Mouse (Mus musculus): ENCODE results near the gene Ftl1. TPM values are rescaled to one million over a fixed set of nuclear protein-coding genes. Genes with fewer than 3 reads are reported as not detected.
A peak's percentile ranks its signal among the peaks of the same experiment; 100 is the strongest.

Gene Ftl1
- polyA plus RNA-seq, 1 experiment = 2,413 TPM

DNA sequence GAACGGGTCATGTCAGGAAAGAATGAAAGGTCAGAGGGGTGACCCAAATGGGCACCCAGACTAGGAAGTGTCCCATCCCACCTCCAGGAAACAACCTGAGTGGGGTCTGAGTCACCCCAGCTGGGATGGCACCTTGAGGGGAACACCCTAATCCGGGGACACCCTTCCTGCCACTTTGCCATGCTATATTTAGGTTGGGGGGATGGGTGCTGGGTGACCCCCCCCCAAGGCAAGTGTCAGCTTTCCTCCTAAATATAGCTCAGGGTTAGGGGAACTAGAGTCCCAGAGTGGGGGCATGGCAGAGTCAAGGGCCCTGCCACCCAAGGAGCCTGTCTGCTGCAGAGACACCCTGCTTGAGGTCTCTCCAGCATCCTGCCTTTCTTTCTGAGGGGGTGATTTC, 47.3 kb downstream of the Ftl1 start:
- Histone ChIP-seq H3K4me2 (ENCODE audit: low read depth) (no peak overlapping the region), H3K4me3 (no peak overlapping the region), H3K27me3 (ENCODE audit: control insufficient read depth, insufficient read depth, insufficient read length) (peaks cover 25% of the 10 kb centered on the region), H3K79me2 (ENCODE audit: control insufficient read depth, insufficient read depth) (no peaks in the 10 kb centered on the region), H3K36me3 (ENCODE audit: control insufficient read depth, insufficient read depth) (no peaks in the 10 kb centered on the region), H3ac (ENCODE audit: control insufficient read depth, insufficient read length) (no peak overlapping the region)
- TF ChIP-seq POLR2AphosphoS2 (IDR thresholded peaks at IDR 0.05; ENCODE audit: insufficient read length, low read depth) = no peak
- no peak for TF ChIP-seq USF1 (IDR thresholded peaks at IDR 0.05; ENCODE audit: low read depth)
- no peak for TF ChIP-seq CEBPB (IDR thresholded peaks at IDR 0.05; ENCODE audit: insufficient read depth, poor library complexity, severe bottlenecking)
- TF ChIP-seq SRF (IDR thresholded peaks at IDR 0.05; ENCODE audit: control insufficient read depth, insufficient read length, low read depth) = no peak
- TF ChIP-seq MAX (IDR thresholded peaks at IDR 0.05; ENCODE audit: low read depth) = no peak

DNA sequence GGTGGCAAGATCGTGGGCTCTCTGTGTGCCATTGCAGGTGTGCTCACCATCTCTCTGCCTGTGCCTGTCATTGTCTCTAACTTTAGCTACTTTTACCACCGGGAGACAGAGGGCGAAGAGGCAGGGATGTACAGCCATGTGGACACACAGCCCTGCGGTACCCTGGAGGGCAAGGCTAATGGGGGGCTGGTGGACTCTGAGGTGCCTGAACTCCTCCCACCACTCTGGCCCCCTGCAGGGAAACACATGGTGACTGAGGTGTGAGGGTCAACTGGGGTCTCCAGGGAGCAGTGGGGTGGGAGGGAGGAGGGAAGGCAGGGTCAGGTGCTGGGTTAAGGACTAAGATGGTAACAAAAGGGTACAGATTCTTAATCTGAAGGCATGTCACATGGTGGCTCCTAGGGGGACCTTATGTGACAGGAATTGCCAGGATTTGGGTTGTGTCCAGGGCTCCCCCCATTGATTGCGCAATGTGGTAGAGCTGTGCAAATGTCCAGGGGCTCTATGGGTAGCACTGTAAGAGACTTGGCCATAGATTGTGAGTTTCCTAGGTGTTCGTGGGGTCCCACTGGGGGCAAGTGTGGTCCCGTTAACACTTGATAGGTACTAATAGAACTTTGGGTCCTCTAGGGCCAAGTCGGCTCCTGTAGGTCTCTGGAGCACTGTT, 50.1 kb downstream of the Ftl1 start:
- no peaks in the 10 kb centered on the region for H3K79me2 ChIP-seq (ENCODE audit: control insufficient read depth, insufficient read depth)
- peaks cover 26% of the 10 kb centered on the region for H3K27me3 ChIP-seq (ENCODE audit: control insufficient read depth, insufficient read depth, insufficient read length)
- no peak overlapping the region for H3K4me2 ChIP-seq (ENCODE audit: low read depth)
- peak; percentile 77 for TF ChIP-seq CEBPB (IDR thresholded peaks at IDR 0.05; ENCODE audit: insufficient read depth, poor library complexity, severe bottlenecking)
- TF ChIP-seq REST (IDR thresholded peaks at IDR 0.05; ENCODE audit: insufficient read depth, insufficient read length) = no peak
- H3K4me3 ChIP-seq = no peak overlapping the region
- no peak overlapping the region for H3ac ChIP-seq (ENCODE audit: control insufficient read depth, insufficient read length)
- no peaks in the 10 kb centered on the region for H3K36me3 ChIP-seq (ENCODE audit: control insufficient read depth, insufficient read depth)

DNA sequence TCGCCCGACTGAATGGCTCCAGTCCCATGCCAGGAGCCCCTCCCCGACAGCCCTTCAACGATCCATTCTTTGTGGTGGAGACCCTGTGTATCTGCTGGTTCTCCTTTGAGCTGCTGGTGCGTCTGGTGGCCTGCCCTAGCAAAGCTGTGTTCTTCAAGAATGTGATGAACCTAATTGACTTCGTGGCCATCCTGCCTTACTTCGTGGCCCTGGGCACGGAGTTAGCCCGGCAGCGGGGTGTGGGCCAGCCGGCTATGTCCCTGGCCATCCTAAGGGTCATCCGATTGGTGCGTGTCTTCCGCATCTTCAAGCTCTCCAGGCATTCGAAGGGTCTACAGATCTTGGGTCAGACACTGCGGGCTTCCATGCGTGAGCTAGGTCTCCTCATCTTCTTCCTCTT, 50.7 kb downstream of the Ftl1 start:
- Histone ChIP-seq H3K4me2 (ENCODE audit: low read depth) (no peak overlapping the region), H3K79me2 (ENCODE audit: control insufficient read depth, insufficient read depth) (no peaks in the 10 kb centered on the region), H3K36me3 (ENCODE audit: control insufficient read depth, insufficient read depth) (no peaks in the 10 kb centered on the region), H3K27me3 (ENCODE audit: control insufficient read depth, insufficient read depth, insufficient read length) (peaks cover 26% of the 10 kb centered on the region), H3ac (ENCODE audit: control insufficient read depth, insufficient read length) (no peak overlapping the region), H3K4me3 (no peak overlapping the region)
- no peak for TF ChIP-seq SRF (IDR thresholded peaks at IDR 0.05; ENCODE audit: control insufficient read depth, insufficient read length, low read depth)

DNA sequence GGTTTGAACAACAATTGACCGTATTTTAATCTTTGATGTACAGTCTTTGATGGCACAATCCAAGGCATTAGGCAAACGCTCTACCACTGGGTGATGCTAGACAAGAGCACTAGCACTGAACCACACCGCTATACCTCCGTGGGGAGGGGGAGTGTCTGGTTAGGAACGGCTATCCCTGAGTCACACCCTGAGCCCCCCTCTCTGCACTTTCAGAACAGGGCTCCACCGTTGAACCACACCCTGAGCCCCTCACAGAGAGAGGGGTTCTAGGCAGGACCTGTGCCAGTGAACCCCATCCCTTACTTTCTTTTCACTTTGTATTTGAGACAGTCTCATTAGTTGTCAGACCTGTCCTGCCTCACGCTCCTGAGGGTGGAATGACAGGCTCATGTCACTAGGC, 51.3 kb downstream of the Ftl1 start:
- Histone ChIP-seq H3K4me2 (ENCODE audit: low read depth) (no peak overlapping the region), H3K36me3 (ENCODE audit: control insufficient read depth, insufficient read depth) (no peaks in the 10 kb centered on the region), H3K4me3 (no peak overlapping the region), H3K27me3 (ENCODE audit: control insufficient read depth, insufficient read depth, insufficient read length) (peaks cover 26% of the 10 kb centered on the region), H3K79me2 (ENCODE audit: control insufficient read depth, insufficient read depth) (no peaks in the 10 kb centered on the region), H3ac (ENCODE audit: control insufficient read depth, insufficient read length) (no peak overlapping the region)
- TF ChIP-seq TCF12 (IDR thresholded peaks at IDR 0.05; ENCODE audit: insufficient read depth, poor library complexity, severe bottlenecking) = no peak
- no peak for TF ChIP-seq MAX (IDR thresholded peaks at IDR 0.05; ENCODE audit: low read depth)
- no peak for TF ChIP-seq CEBPB (IDR thresholded peaks at IDR 0.05; ENCODE audit: insufficient read depth, poor library complexity, severe bottlenecking)
- TF ChIP-seq SRF (IDR thresholded peaks at IDR 0.05; ENCODE audit: control insufficient read depth, insufficient read length, low read depth) = no peak
- TF ChIP-seq USF1 (IDR thresholded peaks at IDR 0.05; ENCODE audit: low read depth) = no peak
- no peak for TF ChIP-seq E2F4 (IDR thresholded peaks at IDR 0.05; ENCODE audit: insufficient read depth)
- TF ChIP-seq TCF3 (IDR thresholded peaks at IDR 0.05; ENCODE audit: insufficient read length, low read depth) = no peak
- no peak for TF ChIP-seq POLR2AphosphoS2 (IDR thresholded peaks at IDR 0.05; ENCODE audit: insufficient read length, low read depth)
- TF ChIP-seq REST (IDR thresholded peaks at IDR 0.05; ENCODE audit: insufficient read depth, insufficient read length) = no peak
- TF ChIP-seq MYOG (IDR thresholded peaks at IDR 0.05; ENCODE audit: control insufficient read depth in 1 of 3, insufficient read depth in 1 of 3, insufficient read length in 2 of 3, low read depth in 2 of 3) = no peak
- TF ChIP-seq POLR2A (IDR thresholded peaks at IDR 0.05; ENCODE audit: insufficient read length, low read depth) = no peak
- TF ChIP-seq MYOD1 (IDR thresholded peaks at IDR 0.05; ENCODE audit: control insufficient read depth in 1 of 3, insufficient read length in 2 of 3, low read depth in 2 of 3) = no peak

Other genes starting within 250 kb of the Ftl1 start
- gene Dkkl1, start 247.7 kb downstream of the Ftl1 start, polyA plus RNA-seq (2012; fragmentation: generic; extraction: Trizol) = 0.08 TPM
- 93.3 TPM for gene Tead2, start 244.1 kb downstream of the Ftl1 start, polyA plus RNA-seq (2012; fragmentation: generic; extraction: Trizol)
- gene Cd37, start 220.8 kb downstream of the Ftl1 start, polyA plus RNA-seq (2012; fragmentation: generic; extraction: Trizol) = 0.18 TPM
- not detected for gene Slc6a16, start 218.8 kb downstream of the Ftl1 start, polyA plus RNA-seq (2012; fragmentation: generic; extraction: Trizol)
- gene Slc6a21, start 182.4 kb downstream of the Ftl1 start, polyA plus RNA-seq (2012; fragmentation: generic; extraction: Trizol) = not detected
- gene Trpm4, start 126.1 kb downstream of the Ftl1 start, polyA plus RNA-seq (2012; fragmentation: generic; extraction: Trizol) = 27.3 TPM
- 173 TPM for gene Hrc, start 124.6 kb downstream of the Ftl1 start, polyA plus RNA-seq (2012; fragmentation: generic; extraction: Trizol)
- 6.6 TPM for gene Ppfia3, start 92.9 kb downstream of the Ftl1 start, polyA plus RNA-seq (2012; fragmentation: generic; extraction: Trizol)
- gene Lin7b, start 89.3 kb downstream of the Ftl1 start, polyA plus RNA-seq (2012; fragmentation: generic; extraction: Trizol) = 2.4 TPM
- 189 TPM for gene Snrnp70, start 64.1 kb downstream of the Ftl1 start, polyA plus RNA-seq (2012; fragmentation: generic; extraction: Trizol)
- 0.65 TPM for gene Kcna7, start 54.2 kb downstream of the Ftl1 start, polyA plus RNA-seq (2012; fragmentation: generic; extraction: Trizol)
- 1.9 TPM for gene Ntf5, start 46.2 kb downstream of the Ftl1 start, polyA plus RNA-seq (2012; fragmentation: generic; extraction: Trizol)
- gene Lhb, start 39.1 kb downstream of the Ftl1 start, polyA plus RNA-seq (2012; fragmentation: generic; extraction: Trizol) = 0.07 TPM
- gene Gys1, start 25.0 kb downstream of the Ftl1 start, polyA plus RNA-seq (2012; fragmentation: generic; extraction: Trizol) = 125 TPM
- gene Ruvbl2, start 21.8 kb downstream of the Ftl1 start, polyA plus RNA-seq (2012; fragmentation: generic; extraction: Trizol) = 118 TPM
- gene Bax, start 7.0 kb upstream of the Ftl1 start, polyA plus RNA-seq (2012; fragmentation: generic; extraction: Trizol) = 249 TPM
- gene Tulp2, start 22.0 kb upstream of the Ftl1 start, polyA plus RNA-seq (2012; fragmentation: generic; extraction: Trizol) = 0.06 TPM
- not detected for gene Gm45808, start 26.9 kb upstream of the Ftl1 start, polyA plus RNA-seq (2012; fragmentation: generic; extraction: Trizol)
- 0.13 TPM for gene Dhdh, start 28.9 kb upstream of the Ftl1 start, polyA plus RNA-seq (2012; fragmentation: generic; extraction: Trizol)
- gene Nucb1, start 50.5 kb upstream of the Ftl1 start, polyA plus RNA-seq (2012; fragmentation: generic; extraction: Trizol) = 135 TPM
- 306 TPM for gene Ppp1r15a, start 66.4 kb upstream of the Ftl1 start, polyA plus RNA-seq (2012; fragmentation: generic; extraction: Trizol)
- 2.6 TPM for gene Plekha4, start 66.4 kb upstream of the Ftl1 start, polyA plus RNA-seq (2012; fragmentation: generic; extraction: Trizol)
- 1.9 TPM for gene Hsd17b14, start 95.0 kb upstream of the Ftl1 start, polyA plus RNA-seq (2012; fragmentation: generic; extraction: Trizol)
- gene Bcat2, start 110.3 kb upstream of the Ftl1 start, polyA plus RNA-seq (2012; fragmentation: generic; extraction: Trizol) = 54.1 TPM
- gene Fgf21, start 155.6 kb upstream of the Ftl1 start, polyA plus RNA-seq (2012; fragmentation: generic; extraction: Trizol) = 486 TPM
- gene Fut1, start 157.4 kb upstream of the Ftl1 start, polyA plus RNA-seq (2012; fragmentation: generic; extraction: Trizol) = 3.8 TPM
- gene Izumo1, start 161.9 kb upstream of the Ftl1 start, polyA plus RNA-seq (2012; fragmentation: generic; extraction: Trizol) = not detected
- 0.40 TPM for gene Rasip1, start 167.6 kb upstream of the Ftl1 start, polyA plus RNA-seq (2012; fragmentation: generic; extraction: Trizol)
- 12.5 TPM for gene Mamstr, start 180.1 kb upstream of the Ftl1 start, polyA plus RNA-seq (2012; fragmentation: generic; extraction: Trizol)
- gene Fut2, start 206.5 kb upstream of the Ftl1 start, polyA plus RNA-seq (2012; fragmentation: generic; extraction: Trizol) = 0.41 TPM
- 3.6 TPM for gene Ntn5, start 224.1 kb upstream of the Ftl1 start, polyA plus RNA-seq (2012; fragmentation: generic; extraction: Trizol)
- 0.41 TPM for gene Sec1, start 234.5 kb upstream of the Ftl1 start, polyA plus RNA-seq (2012; fragmentation: generic; extraction: Trizol)
- gene Car11, start 240.0 kb upstream of the Ftl1 start, polyA plus RNA-seq (2012; fragmentation: generic; extraction: Trizol) = 3.6 TPM
- gene Dbp, start 245.2 kb upstream of the Ftl1 start, polyA plus RNA-seq (2012; fragmentation: generic; extraction: Trizol) = 26.2 TPM

Data from myocyte (in vitro differentiated cells).